ENCODE assay signal across 27 mouse cellular contexts in the genomic region with DNA sequence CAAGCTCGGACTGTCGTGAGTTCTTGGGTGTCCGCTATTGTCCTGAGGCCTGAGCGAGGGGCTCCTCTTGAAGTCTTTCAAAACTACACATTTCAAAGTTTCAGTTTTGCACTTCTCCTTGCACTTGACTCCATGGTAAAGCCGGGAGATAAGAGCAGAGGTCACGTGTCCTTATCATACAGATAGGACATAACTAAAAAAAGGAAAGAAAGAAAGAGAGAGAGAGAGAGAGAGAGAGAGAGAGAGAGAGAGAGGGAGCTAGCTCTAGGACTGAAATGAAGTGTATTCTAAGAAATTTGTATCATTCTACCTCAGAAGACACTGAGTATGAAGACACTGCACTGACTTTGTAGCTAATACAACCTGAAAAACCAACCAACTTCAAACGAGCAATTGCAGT.
"Had no signal": no experiment of that assay in that cellular context is flagged by ENCODE, and none has a peak within 500 bp of the region (broad histone marks: within the 10 kb centered on the region; RNA-seq: fewer than 3 reads in every experiment).

No protein-coding gene starts in this region.

- H3K4me3 ChIP-seq: limb, embryonic 10.5 days; limb, embryonic 12.5 days; limb, embryonic 13.5 days; limb, embryonic 15.5 days; liver, embryonic 12.5 days; liver, embryonic 13.5 days; liver, embryonic 15.5 days; lung, embryonic 15.5 days; megakaryocyte, embryonic 14.5 days; midbrain, embryonic 10.5 days; midbrain, embryonic 12.5 days; midbrain, embryonic 13.5 days; midbrain, embryonic 15.5 days; myocyte had no signal

- H3K36me3 ChIP-seq: limb, embryonic 10.5 days; limb, embryonic 12.5 days; limb, embryonic 13.5 days; limb, embryonic 15.5 days; liver, embryonic 12.5 days; liver, embryonic 13.5 days; liver, embryonic 15.5 days; lung, embryonic 15.5 days; midbrain, embryonic 10.5 days; midbrain, embryonic 12.5 days; midbrain, embryonic 13.5 days; midbrain, embryonic 15.5 days had no signal

- H3K9me3 ChIP-seq: limb, embryonic 10.5 days; limb, embryonic 15.5 days; liver, embryonic 15.5 days; lung, embryonic 15.5 days; midbrain, embryonic 12.5 days; midbrain, embryonic 13.5 days; midbrain, embryonic 15.5 days had no signal

- H3K9ac ChIP-seq: limb, embryonic 12.5 days; limb, embryonic 13.5 days; limb, embryonic 15.5 days; liver, embryonic 12.5 days; liver, embryonic 13.5 days; liver, embryonic 14.5 days; liver, embryonic 15.5 days; liver, postnatal 0 days; lung, embryonic 14.5 days; lung, embryonic 15.5 days; midbrain, embryonic 12.5 days; midbrain, embryonic 13.5 days; midbrain, embryonic 15.5 days had no signal

- H3K4me1 ChIP-seq: liver, embryonic 12.5 days; liver, embryonic 13.5 days; liver, embryonic 15.5 days had no signal

- H3K27ac ChIP-seq: limb, embryonic 10.5 days; limb, embryonic 12.5 days; limb, embryonic 13.5 days; limb, embryonic 15.5 days; liver, embryonic 12.5 days; liver, embryonic 13.5 days; liver, embryonic 14.5 days; liver, embryonic 15.5 days; lung, embryonic 15.5 days; macrophage; midbrain, embryonic 10.5 days; midbrain, embryonic 12.5 days; midbrain, embryonic 13.5 days; midbrain, embryonic 15.5 days had no signal

- DNase-seq: left cerebral cortex, postnatal 4 days; liver; liver, embryonic 13.5 days; liver, postnatal 0 days; lung, adult 18-20 months; lung, adult 2 months; lung, embryonic 14.5 days; lung, postnatal 10 days; lung, postnatal 14 days; lung, postnatal 36 days; lung, postnatal 4 days; midbrain, embryonic 14.5 days had no signal

- H3K27me3 ChIP-seq: limb, embryonic 13.5 days; limb, embryonic 15.5 days; liver, embryonic 12.5 days; liver, embryonic 13.5 days; liver, embryonic 15.5 days; lung, embryonic 15.5 days; midbrain, embryonic 12.5 days; midbrain, embryonic 13.5 days; midbrain, embryonic 15.5 days had no signal
